Mouse (Mus musculus): ENCODE results near the gene Myl12a. TPM values are rescaled to one million over a fixed set of nuclear protein-coding genes. Genes with fewer than 3 reads are reported as not detected.

Gene Myl12a
- total and polyA plus RNA-seq, 3 experiments: 617 to 1,002 (median 822) TPM

DNA sequence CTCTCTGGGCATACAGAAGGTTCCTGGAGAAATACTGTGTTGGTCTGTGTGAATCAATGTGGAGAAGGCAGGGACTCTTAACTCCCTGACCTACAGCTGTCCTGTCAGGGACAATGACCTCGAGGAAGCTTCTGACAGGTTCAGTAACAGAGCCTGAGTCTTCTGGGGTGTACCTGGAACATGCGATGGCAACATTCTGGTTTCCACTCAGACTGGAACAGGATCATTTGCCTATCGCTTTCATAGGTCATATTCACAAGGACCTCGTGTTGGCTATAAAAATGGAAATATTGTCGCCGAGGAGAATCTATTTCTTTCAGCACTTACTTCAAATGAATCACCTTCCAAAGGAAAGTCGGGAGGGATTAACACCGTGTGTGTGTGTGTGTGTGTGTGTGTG lies 23.2 kb upstream of the Myl12a start:
- Histone ChIP-seq H3K9ac (ENCODE audit: low read depth, low read length) (0 out of 2 replicates have a peak overlapping the region, but pooled peaks have one; percentile 28), H3K27ac (peak overlapping the region; percentile 53; the same call in 1 of the 2 replicates)
- TF ChIP-seq CTCF (IDR thresholded peaks at IDR 0.05): no peak
- no peak for TF ChIP-seq POLR2A (IDR thresholded peaks at IDR 0.05; ENCODE audit: insufficient read depth, low read depth, low read length)
- no peak for TF ChIP-seq EP300 (IDR thresholded peaks at IDR 0.05; ENCODE audit: insufficient read depth, low read depth, low read length)

DNA sequence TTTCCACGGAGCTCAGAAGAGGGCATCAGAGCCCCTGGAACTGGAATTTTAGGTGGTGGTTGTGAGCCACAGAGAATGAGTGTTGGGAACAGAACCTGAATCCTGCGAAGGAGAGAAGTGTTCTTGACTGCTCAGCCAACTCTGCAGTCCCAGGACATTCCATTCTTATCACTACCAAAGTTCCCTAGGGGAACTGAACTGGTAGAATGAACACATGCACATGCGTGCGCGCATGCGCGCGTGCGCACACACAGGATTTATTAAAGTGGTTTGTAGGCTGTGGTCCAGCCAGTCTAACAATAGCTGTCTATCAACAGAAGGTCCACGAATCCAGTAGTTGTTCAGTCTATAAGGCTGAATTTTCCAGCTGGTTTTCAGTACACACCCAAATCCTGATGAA lies 21.4 kb upstream of the Myl12a start:
- Histone ChIP-seq H3K9ac (ENCODE audit: low read depth, low read length) (no peak overlapping the region), H3K4me1 (ENCODE audit: control insufficient read depth, insufficient read depth, low read length) (peaks cover 7% of the 10 kb centered on the region), H3K27me3 (ENCODE audit: control insufficient read depth, insufficient read depth, low read length) (no peaks in the 10 kb centered on the region), H3K79me2 (replicated peaks; ENCODE audit: control insufficient read depth, insufficient read depth, low read length) (no peaks in the 10 kb centered on the region), H3K36me3 (ENCODE audit: control insufficient read depth, insufficient read depth, low read length) (peaks cover 37% of the 10 kb centered on the region), H3K4me3 (no peak overlapping the region), H3K27ac (peak overlapping the region; percentile 48)
- DNase-seq: peak; percentile 61 to 78
- WGBS: 51% methylated on average over 10 of the region's 10 CpGs
- TF ChIP-seq EP300 (IDR thresholded peaks at IDR 0.05; ENCODE audit: insufficient read depth, low read depth, low read length) (peak; percentile 67; the same call in 1 of the 2 replicates), CTCF (IDR thresholded peaks at IDR 0.05) (no peak), POLR2A (IDR thresholded peaks at IDR 0.05; ENCODE audit: insufficient read depth, low read depth, low read length) (no peak)
- intact Hi-C loops (cut with DNase I): no loop called here

More for the DNA sequence above, 23.2 kb upstream of the Myl12a start:
- Histone ChIP-seq H3K79me2 (replicated peaks; ENCODE audit: control insufficient read depth, insufficient read depth, low read length) (no peaks in the 10 kb centered on the region), H3K27me3 (ENCODE audit: control insufficient read depth, insufficient read depth, low read length) (no peaks in the 10 kb centered on the region), H3K4me1 (ENCODE audit: control insufficient read depth, insufficient read depth, low read length) (peaks cover 7% of the 10 kb centered on the region), H3K4me3 (peak overlapping the region; percentile 10; the same call in 1 of the 2 replicates), H3K36me3 (ENCODE audit: control insufficient read depth, insufficient read depth, low read length) (peaks cover 39% of the 10 kb centered on the region)
- WGBS: 60% methylated on average over 8 of the region's 8 CpGs
- no peak for DNase-seq
- intact Hi-C loops (cut with DNase I): loop anchor here (1.0 kb wide), 1 partner anchor 29 kb away; no protein-coding TSS in a partner anchor

DNA sequence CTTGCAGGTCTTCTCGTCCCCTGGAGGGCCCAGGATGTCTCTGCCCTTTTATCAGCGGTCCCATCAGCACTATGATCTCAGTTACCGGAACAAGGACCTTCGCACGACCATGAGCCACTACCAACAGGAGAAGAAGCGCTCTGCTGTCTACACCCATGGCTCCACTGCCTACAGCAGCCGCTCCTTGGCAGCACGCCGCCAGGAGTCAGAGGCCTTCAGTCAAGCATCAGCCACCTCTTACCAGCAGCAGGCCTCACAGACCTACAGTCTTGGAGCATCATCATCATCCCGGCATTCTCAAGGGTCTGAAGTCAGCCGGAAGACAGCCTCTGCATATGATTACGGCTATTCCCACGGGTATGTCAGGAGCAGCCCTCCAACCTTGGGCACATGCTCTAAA lies 20.2 kb upstream of the Myl12a start:
- H3K4me1 ChIP-seq (ENCODE audit: control insufficient read depth, insufficient read depth, low read length): peaks cover 7% of the 10 kb centered on the region
- H3K36me3 ChIP-seq (ENCODE audit: control insufficient read depth, insufficient read depth, low read length): peaks cover 35% of the 10 kb centered on the region
- no peaks in the 10 kb centered on the region for H3K79me2 ChIP-seq (replicated peaks; ENCODE audit: control insufficient read depth, insufficient read depth, low read length)
- no peak for DNase-seq
- H3K27me3 ChIP-seq (ENCODE audit: control insufficient read depth, insufficient read depth, low read length): no peaks in the 10 kb centered on the region
- 61% methylated on average over 13 of the region's 13 CpGs for WGBS
- intact Hi-C loops (cut with DNase I): loop anchor here (2.0 kb wide), 1 partner anchor 26 kb away; no protein-coding TSS in a partner anchor
- peak overlapping the region; percentile 26; the same call in 1 of the 2 replicates for H3K27ac ChIP-seq
- no peak for TF ChIP-seq EP300 (IDR thresholded peaks at IDR 0.05; ENCODE audit: insufficient read depth, low read depth, low read length)
- TF ChIP-seq CTCF (IDR thresholded peaks at IDR 0.05): no peak
- no peak for TF ChIP-seq POLR2A (IDR thresholded peaks at IDR 0.05; ENCODE audit: insufficient read depth, low read depth, low read length)
- no peak overlapping the region for H3K4me3 ChIP-seq
- no peak overlapping the region; the same call in 1 of the 2 replicates for H3K9ac ChIP-seq (ENCODE audit: low read depth, low read length)

DNA sequence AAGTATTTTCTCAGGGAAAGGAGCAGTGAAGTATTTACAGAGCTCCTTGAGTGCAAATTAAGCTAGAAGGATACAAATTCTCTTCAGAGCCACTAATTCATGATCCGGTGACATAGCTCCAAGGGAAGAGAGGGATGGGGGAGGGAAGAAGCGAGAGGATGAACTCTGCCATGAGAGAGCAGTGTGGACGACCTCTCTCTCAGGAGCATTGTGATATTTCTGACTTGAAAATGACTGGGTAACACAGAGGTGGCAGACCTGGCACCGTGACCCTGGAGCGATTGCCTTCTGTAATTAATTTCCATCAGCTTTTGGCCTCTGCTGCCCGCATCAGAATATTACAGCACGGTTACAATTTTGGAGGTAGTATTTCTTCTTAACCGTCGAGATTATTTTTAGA lies 17.2 kb upstream of the Myl12a start:
- H3K4me1 ChIP-seq (ENCODE audit: control insufficient read depth, insufficient read depth, low read length): peaks cover 7% of the 10 kb centered on the region
- intact Hi-C loops (cut with DNase I): loop anchor here (2.0 kb wide), 1 partner anchor 17 kb away; the partner anchor contains the start of genes Myl12a and Myom1

DNA sequence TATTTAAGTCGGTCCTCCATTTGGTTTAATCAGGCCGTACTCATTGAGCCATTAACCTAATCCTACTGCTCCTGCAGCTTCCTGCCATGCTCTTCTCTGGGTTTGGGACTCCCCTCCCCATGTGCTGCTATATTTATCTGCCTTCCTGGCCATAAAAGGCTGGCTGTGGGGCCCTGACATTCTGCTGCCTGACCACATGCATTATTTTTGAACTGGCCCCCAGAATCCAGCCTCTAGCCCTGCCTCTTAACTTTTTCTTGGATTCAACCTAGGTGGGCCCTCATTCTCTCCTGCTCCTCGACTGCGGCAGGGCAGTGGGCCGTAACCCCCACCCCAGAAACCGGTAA lies 16.6 kb upstream of the Myl12a start:
- peak; percentile 57; the same call in 1 of the 2 replicates for TF ChIP-seq POLR2A (IDR thresholded peaks at IDR 0.05; ENCODE audit: insufficient read depth, low read depth, low read length)
- no peak for TF ChIP-seq EP300 (IDR thresholded peaks at IDR 0.05; ENCODE audit: insufficient read depth, low read depth, low read length)
- TF ChIP-seq CTCF (IDR thresholded peaks at IDR 0.05): no peak
- Histone ChIP-seq H3K79me2 (replicated peaks; ENCODE audit: control insufficient read depth, insufficient read depth, low read length) (no peaks in the 10 kb centered on the region), H3K4me3 (peak overlapping the region; percentile 42), H3K27me3 (ENCODE audit: control insufficient read depth, insufficient read depth, low read length) (no peaks in the 10 kb centered on the region), H3K9ac (ENCODE audit: low read depth, low read length) (peak overlapping the region; percentile 86), H3K36me3 (ENCODE audit: control insufficient read depth, insufficient read depth, low read length) (peaks cover 10% of the 10 kb centered on the region), H3K4me1 (ENCODE audit: control insufficient read depth, insufficient read depth, low read length) (peaks cover 9% of the 10 kb centered on the region), H3K27ac (peak overlapping the region; percentile 98)
- 29% methylated on average over 6 of the region's 6 CpGs for WGBS
- peak; percentile 58 to 63 for DNase-seq
- intact Hi-C loops (cut with DNase I): loop anchor here (2.0 kb wide), 1 partner anchor 16 kb away; the partner anchor contains the start of genes Myl12a and Myom1

More for the DNA sequence above, 17.2 kb upstream of the Myl12a start:
- Histone ChIP-seq H3K27me3 (ENCODE audit: control insufficient read depth, insufficient read depth, low read length) (no peaks in the 10 kb centered on the region), H3K27ac (peak overlapping the region; percentile 98), H3K9ac (ENCODE audit: low read depth, low read length) (peak overlapping the region; percentile 86), H3K36me3 (ENCODE audit: control insufficient read depth, insufficient read depth, low read length) (peaks cover 13% of the 10 kb centered on the region), H3K4me3 (peak overlapping the region; percentile 42), H3K79me2 (replicated peaks; ENCODE audit: control insufficient read depth, insufficient read depth, low read length) (no peaks in the 10 kb centered on the region)
- TF ChIP-seq CTCF (IDR thresholded peaks at IDR 0.05): no peak
- TF ChIP-seq EP300 (IDR thresholded peaks at IDR 0.05; ENCODE audit: insufficient read depth, low read depth, low read length): 0 out of 2 replicates have a peak, but pooled peaks have one; percentile 23
- TF ChIP-seq POLR2A (IDR thresholded peaks at IDR 0.05; ENCODE audit: insufficient read depth, low read depth, low read length): peak; percentile 49; the same call in 1 of the 2 replicates
- peak in 1 of 2 experiments; percentile 20 for DNase-seq
- WGBS: 36% methylated on average over 9 of the region's 9 CpGs

Data from heart, adult 2 months (tissue).